Mouse (Mus musculus) heart, embryonic 10.5 days (tissue): ENCODE measurements around the gene Sidt2. TPM values are rescaled to one million over a fixed set of nuclear protein-coding genes. Genes with fewer than 3 reads are reported as not detected.

Source experiments
- DNase-seq: peaks from one replicate; pipeline ENCODE4 v3.0.0-alpha.2; 2017; ENCODE audit warnings: low spot score
- H3K27ac ChIP-seq: fragments of 300-500 bp; sonication (generic); 2 replicates; pipeline ENCODE4 v1.5.1; 2016; ENCODE audit warnings: mild to moderate bottlenecking
- H3K27me3 ChIP-seq: fragments of 300-500 bp; sonication (generic); 2 replicates; pipeline ENCODE4 v1.6.1; 2016; ENCODE audit warnings: mild to moderate bottlenecking; ENCODE audit not compliant: poor library complexity, insufficient read depth, severe bottlenecking
- H3K36me3 ChIP-seq: fragments of 300-500 bp; sonication (generic); 2 replicates; pipeline ENCODE4 v1.6.1; 2016; ENCODE audit warnings: mild to moderate bottlenecking, moderate library complexity
- H3K4me1 ChIP-seq: fragments of 300-500 bp; sonication (generic); 2 replicates; pipeline ENCODE4 v1.6.1; 2016; ENCODE audit warnings: mild to moderate bottlenecking
- H3K4me3 ChIP-seq: fragments of 300-500 bp; sonication (generic); 2 replicates; pipeline ENCODE4 v1.5.1; 2016; ENCODE audit warnings: mild to moderate bottlenecking, moderate library complexity
- H3K9me3 ChIP-seq: fragments of 300-500 bp; sonication (generic); 2 replicates; pipeline ENCODE4 v1.6.1; 2016; ENCODE audit warnings: mild to moderate bottlenecking, moderate library complexity
- WGBS: fragments of 180-500 bp; shearing (Covaris S2); methylation state at CpG from one replicate; pipeline ENCODE4 v1.1.7; 2016; 5-methylcytosine and 5-hydroxymethylcytosine counted together
- polyA plus RNA-seq: library from polyadenylated mRNA; unstranded; fragments of >200 nt; fragmentation: Nextera tagmentation; extraction: Ambion mirVana; gene quantifications from 2 replicates; pipeline ENCODE4 v1.2.1, GENCODE M21; 2016

Gene Sidt2
- polyA plus RNA-seq, 1 experiment from 2014 or later: 37.2 TPM

- no peak overlapping the region for H3K4me3 ChIP-seq
- no peaks in the 10 kb centered on the region for H3K9me3 ChIP-seq
- H3K4me1 ChIP-seq: peaks cover 48% of the 10 kb centered on the region
- WGBS: 59% methylated on average over 1 of the region's 1 CpGs
- DNase-seq: no peak
- H3K27ac ChIP-seq: peak overlapping the region; percentile 53; the same call in 1 of the 2 replicates
- peaks cover 54% of the 10 kb centered on the region for H3K36me3 ChIP-seq
- H3K27me3 ChIP-seq: no peaks in the 10 kb centered on the region
These were observed 23.1 kb downstream of the Sidt2 start for GRCm38 (mm10) chr9:45931958-45932357.

- H3K36me3 ChIP-seq: peaks cover 68% of the 10 kb centered on the region
- 87% methylated on average over 5 of the region's 5 CpGs for WGBS
These were observed 25.8 kb downstream of the Sidt2 start for GRCm38 (mm10) chr9:45929285-45929684.

GRCm38 (mm10) chr9:45919895-45920294 is 35.2 kb downstream of the Sidt2 start:
- DNase-seq: no peak
- no peaks in the 10 kb centered on the region for H3K27me3 ChIP-seq
- 55% methylated on average over 1 of the region's 1 CpGs for WGBS
- H3K27ac ChIP-seq: no peak overlapping the region
- H3K9me3 ChIP-seq: no peaks in the 10 kb centered on the region
- H3K4me1 ChIP-seq: no peaks in the 10 kb centered on the region
- H3K36me3 ChIP-seq: peaks cover 84% of the 10 kb centered on the region
- H3K4me3 ChIP-seq: no peak overlapping the region

More at GRCm38 (mm10) chr9:45929285-45929684, 25.8 kb downstream of the Sidt2 start:
- Histone ChIP-seq H3K9me3 (no peaks in the 10 kb centered on the region), H3K4me3 (no peak overlapping the region), H3K27me3 (no peaks in the 10 kb centered on the region), H3K27ac (no peak overlapping the region), H3K4me1 (peaks cover 23% of the 10 kb centered on the region)
- no peak for DNase-seq

GRCm38 (mm10) chr9:45917041-45917934 is 37.8 kb downstream of the Sidt2 start:
- no peak overlapping the region for H3K4me3 ChIP-seq
- H3K9me3 ChIP-seq: no peaks in the 10 kb centered on the region
- no peaks in the 10 kb centered on the region for H3K27me3 ChIP-seq
- no peak overlapping the region for H3K27ac ChIP-seq
- DNase-seq: no peak
- H3K36me3 ChIP-seq: peaks cover 89% of the 10 kb centered on the region
- 90% methylated on average over 5 of the region's 5 CpGs for WGBS
- H3K4me1 ChIP-seq: no peaks in the 10 kb centered on the region

GRCm38 (mm10) chr9:45915659-45916058 is 39.4 kb downstream of the Sidt2 start:
- no peak overlapping the region for H3K4me3 ChIP-seq
- no peaks in the 10 kb centered on the region for H3K9me3 ChIP-seq
- H3K27ac ChIP-seq: no peak overlapping the region
- WGBS: 88% methylated on average over 2 of the region's 2 CpGs
- no peak for DNase-seq
- peaks cover 89% of the 10 kb centered on the region for H3K36me3 ChIP-seq
- no peaks in the 10 kb centered on the region for H3K4me1 ChIP-seq
- no peaks in the 10 kb centered on the region for H3K27me3 ChIP-seq

GRCm38 (mm10) chr9:45911673-45912072 is 43.4 kb downstream of the Sidt2 start:
- WGBS: 72% methylated on average over 1 of the region's 1 CpGs
- H3K27me3 ChIP-seq: no peaks in the 10 kb centered on the region
- H3K27ac ChIP-seq: no peak overlapping the region
- peaks cover 12% of the 10 kb centered on the region for H3K4me1 ChIP-seq
- no peaks in the 10 kb centered on the region for H3K9me3 ChIP-seq
- H3K4me3 ChIP-seq: no peak overlapping the region
- peaks cover 72% of the 10 kb centered on the region for H3K36me3 ChIP-seq
- no peak for DNase-seq

GRCm38 (mm10) chr9:45910995-45911394 is 44.1 kb downstream of the Sidt2 start:
- WGBS: 91% methylated on average over 3 of the region's 3 CpGs
- DNase-seq: no peak
- Histone ChIP-seq H3K4me1 (peaks cover 12% of the 10 kb centered on the region), H3K36me3 (peaks cover 65% of the 10 kb centered on the region), H3K27ac (no peak overlapping the region), H3K9me3 (no peaks in the 10 kb centered on the region), H3K27me3 (no peaks in the 10 kb centered on the region), H3K4me3 (no peak overlapping the region)

GRCm38 (mm10) chr9:45907078-45907428 is 48.0 kb downstream of the Sidt2 start:
- no peaks in the 10 kb centered on the region for H3K9me3 ChIP-seq
- H3K27me3 ChIP-seq: no peaks in the 10 kb centered on the region
- peaks cover 46% of the 10 kb centered on the region for H3K36me3 ChIP-seq
- WGBS: 1% methylated on average over 19 of the region's 19 CpGs
- peaks cover 26% of the 10 kb centered on the region for H3K4me1 ChIP-seq
- H3K4me3 ChIP-seq: peak overlapping the region; percentile 98
- H3K27ac ChIP-seq: peak overlapping the region; percentile 98
- DNase-seq: no peak

- H3K27ac ChIP-seq: peak within 1 kb of the TSS; percentile 98
- H3K36me3 ChIP-seq: peaks cover 46% of the 10 kb centered on the region
- H3K4me3 ChIP-seq: peak within 1 kb of the TSS; percentile 98
- WGBS: under 1% methylated on average over 79 of the region's 80 CpGs
- peaks cover 26% of the 10 kb centered on the region for H3K4me1 ChIP-seq
- H3K9me3 ChIP-seq: no peaks in the 10 kb centered on the region
- H3K27me3 ChIP-seq: no peaks in the 10 kb centered on the region
- DNase-seq: peak; percentile 94
These were observed 48.5 kb downstream of the Sidt2 start, which contains the start of the genes Pcsk7 and Rnf214 for GRCm38 (mm10) chr9:45906355-45907077. Gene Pcsk7 (plus strand): TSS chr9:45906497. Gene Rnf214 (minus strand): TSS chr9:45906911.

GRCm38 (mm10) chr9:45905811-45906237 is 49.2 kb downstream of the Sidt2 start:
- WGBS: under 1% methylated on average over 21 of the region's 27 CpGs
- H3K36me3 ChIP-seq: peaks cover 44% of the 10 kb centered on the region
- H3K27ac ChIP-seq: peak overlapping the region; percentile 98
- H3K4me1 ChIP-seq: peaks cover 26% of the 10 kb centered on the region
- H3K9me3 ChIP-seq: no peaks in the 10 kb centered on the region
- H3K27me3 ChIP-seq: no peaks in the 10 kb centered on the region
- peak; percentile 80 for DNase-seq
- peak overlapping the region; percentile 98 for H3K4me3 ChIP-seq

GRCm38 (mm10) chr9:45905196-45905595 is 49.9 kb downstream of the Sidt2 start:
- Histone ChIP-seq H3K27me3 (no peaks in the 10 kb centered on the region), H3K36me3 (peaks cover 38% of the 10 kb centered on the region), H3K4me3 (peak overlapping the region; percentile 98), H3K4me1 (peaks cover 26% of the 10 kb centered on the region), H3K27ac (peak overlapping the region; percentile 98), H3K9me3 (no peaks in the 10 kb centered on the region)
- DNase-seq: no peak
- WGBS: 49% methylated on average over 4 of the region's 4 CpGs

- no peak for DNase-seq
- Histone ChIP-seq H3K4me3 (no peak overlapping the region), H3K27ac (no peak overlapping the region), H3K9me3 (no peaks in the 10 kb centered on the region), H3K36me3 (peaks cover 89% of the 10 kb centered on the region), H3K4me1 (no peaks in the 10 kb centered on the region), H3K27me3 (no peaks in the 10 kb centered on the region)
These were observed 61.4 kb downstream of the Sidt2 start for GRCm38 (mm10) chr9:45893681-45894080.
